Mouse (Mus musculus) limb, embryonic 14.5 days (tissue): Measurements from ENCODE around the gene 0610010K14Rik. TPM values are rescaled to one million over a fixed set of nuclear protein-coding genes. Genes with fewer than 3 reads are reported as not detected.

Experiments
- ATAC-seq: fragments of 200-750 bp; cut with Nextera tagmentation; 2 replicates; pipeline ENCODE4 v1.8.0; 2017; ENCODE audit warnings: low read depth, moderate number of reproducible peaks, moderate TSS enrichment; ENCODE audit not compliant: low FRiP score
- DNase-seq: peaks from one replicate; pipeline ENCODE4 v3.0.0-alpha.2; 2015; ENCODE audit warnings: low spot score
- H3K27ac ChIP-seq: fragments of 300-500 bp; sonication (generic); replicated peaks from 2 replicates; pipeline ENCODE4 v1.5.1; 2014; ENCODE audit warnings: low read depth, mild to moderate bottlenecking, low read length, moderate library complexity, mixed read lengths
- H3K27me3 ChIP-seq: fragments of 300-500 bp; sonication (generic); 2 replicates; pipeline ENCODE4 v1.6.1; 2014; ENCODE audit warnings: low read length, mixed read lengths; ENCODE audit not compliant: control insufficient read depth, insufficient read depth
- H3K36me3 ChIP-seq: fragments of 300-500 bp; sonication (generic); 2 replicates; pipeline ENCODE4 v1.6.1; 2014; ENCODE audit warnings: mild to moderate bottlenecking, low read length, moderate library complexity, mixed read lengths; ENCODE audit not compliant: control insufficient read depth, insufficient read depth
- H3K4me1 ChIP-seq: fragments of 300-500 bp; sonication (generic); 2 replicates; pipeline ENCODE4 v1.6.1; 2014; ENCODE audit warnings: antibody characterized with exemption, low read length, mixed read lengths; ENCODE audit not compliant: control insufficient read depth, insufficient read depth
- H3K4me2 ChIP-seq: fragments of 300-500 bp; sonication (generic); replicated peaks from 2 replicates; pipeline ENCODE4 v1.6.1; 2014; ENCODE audit warnings: low read depth, mild to moderate bottlenecking, low read length, moderate library complexity; ENCODE audit not compliant: severe bottlenecking
- H3K4me3 ChIP-seq: fragments of 300-500 bp; sonication (generic); replicated peaks from 2 replicates; pipeline ENCODE4 v1.5.1; 2014; ENCODE audit warnings: low read length
- H3K9ac ChIP-seq: fragments of 300-500 bp; sonication (generic); 2 replicates; pipeline ENCODE4 v1.6.1; 2014; ENCODE audit warnings: mild to moderate bottlenecking, low read depth, low read length, moderate library complexity; ENCODE audit not compliant: severe bottlenecking
- H3K9me3 ChIP-seq: fragments of 300-500 bp; sonication (generic); 2 replicates; pipeline ENCODE4 v1.6.1; 2016; ENCODE audit warnings: low read length; ENCODE audit not compliant: control insufficient read depth
- POLR2A ChIP-seq: fragments of 200-500 bp; IDR thresholded peaks from 2 replicates; pipeline ENCODE4 v1.8.0; 2012; ENCODE audit warnings: inconsistent platforms, mild to moderate bottlenecking, moderate library complexity, borderline replicate concordance; ENCODE audit not compliant: insufficient read depth, insufficient read length; ENCODE audit errors: extremely low read depth
- whole genome bisulfite sequencing: fragments of 180-500 bp; shearing (Covaris S2); extraction: QIAGEN DNeasy Blood & Tissue Kit; methylation state at CpG from one replicate; pipeline ENCODE4 v1.1.7; 2014; 5-methylcytosine and 5-hydroxymethylcytosine counted together
- polyA plus RNA-seq, 2 experiments: library from polyadenylated mRNA; depleted of rRNA in 1 of 2; stranded (reverse) in 1 of 2; unstranded in 1 of 2; fragments of >200 nt; fragmentation: Nextera tagmentation in 1 of 2; extraction: Ambion mirVana in 1 of 2; gene quantifications; 2 replicates each; pipeline versions ENCODE4 v1.2.1 to v1.2.3; 2012 to 2014

The 0610010K14Rik gene
- polyA plus RNA-seq, 2 experiments = 171 to 178 TPM

DNA sequence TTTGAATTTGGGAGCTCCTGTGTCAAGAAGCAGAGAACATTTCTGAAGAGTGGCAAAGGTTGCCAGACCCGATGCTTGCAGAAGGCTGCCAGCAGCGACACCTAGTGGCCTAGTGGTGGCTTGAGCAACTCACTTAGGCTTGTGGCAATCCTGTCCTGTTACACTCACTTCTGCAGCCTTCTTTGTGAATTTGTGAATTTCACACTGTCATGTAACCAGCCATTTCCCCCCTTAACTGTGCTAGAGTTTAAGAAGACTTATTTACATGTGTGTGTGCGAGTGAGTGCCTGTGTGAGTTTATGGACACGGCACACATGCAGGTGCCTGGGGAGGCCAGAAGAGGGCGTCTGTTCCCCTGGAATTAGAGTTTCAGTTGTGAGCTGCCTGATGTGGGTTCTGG lies 36.0 kb downstream of the 0610010K14Rik start:
- H3K4me1 ChIP-seq = no peaks in the 10 kb centered on the region
- H3K9me3 ChIP-seq = no peaks in the 10 kb centered on the region
- TF ChIP-seq POLR2A = no peak
- no peak overlapping the region for H3K4me3 ChIP-seq
- ATAC-seq (no peak), DNase-seq (peak; percentile 92)
- WGBS = 34% methylated on average over 5 of the region's 5 CpGs
- H3K27ac ChIP-seq = no peak overlapping the region
- H3K4me2 ChIP-seq = no peak overlapping the region
- H3K27me3 ChIP-seq = no peaks in the 10 kb centered on the region
- no peaks in the 10 kb centered on the region for H3K36me3 ChIP-seq
- no peak overlapping the region for H3K9ac ChIP-seq

- no peak for TF ChIP-seq POLR2A
- 84% methylated on average over 5 of the region's 5 CpGs for WGBS
- Histone ChIP-seq H3K27ac (no peak overlapping the region), H3K4me2 (no peak overlapping the region), H3K4me3 (no peak overlapping the region), H3K9ac (no peak overlapping the region), H3K27me3 (no peaks in the 10 kb centered on the region), H3K36me3 (no peaks in the 10 kb centered on the region), H3K9me3 (no peaks in the 10 kb centered on the region), H3K4me1 (no peaks in the 10 kb centered on the region)
- ATAC-seq = no peak
- DNase-seq = no peak
Measured at GRCm38 (mm10) chr11:70200036-70200608, 37.6 kb downstream of the 0610010K14Rik start.

DNA sequence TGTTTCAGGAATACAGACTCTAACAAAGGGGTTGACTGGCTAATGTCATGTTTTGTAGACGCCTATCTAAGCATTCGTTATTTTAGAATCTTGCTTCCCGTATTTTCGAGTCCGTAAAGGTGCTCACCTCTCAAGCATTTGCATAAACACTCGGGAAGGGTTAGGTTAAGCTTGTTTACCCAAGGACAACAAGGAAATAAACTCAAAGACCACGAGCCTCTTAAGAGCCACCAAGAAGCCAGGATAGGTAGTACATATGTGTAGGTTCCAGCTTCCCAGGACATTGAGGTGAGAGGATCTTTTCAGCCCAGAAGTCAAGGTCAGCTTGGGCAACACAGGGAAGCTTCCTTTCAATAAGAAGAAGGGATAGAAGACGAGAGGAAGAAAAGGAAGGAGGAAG lies 38.6 kb downstream of the 0610010K14Rik start:
- no peak overlapping the region for H3K9ac ChIP-seq
- no peak for TF ChIP-seq POLR2A
- no peaks in the 10 kb centered on the region for H3K36me3 ChIP-seq
- no peak overlapping the region for H3K4me3 ChIP-seq
- ATAC-seq = no peak
- H3K27ac ChIP-seq = no peak overlapping the region
- no peak for DNase-seq
- no peaks in the 10 kb centered on the region for H3K9me3 ChIP-seq
- H3K4me1 ChIP-seq = no peaks in the 10 kb centered on the region
- no peak overlapping the region for H3K4me2 ChIP-seq
- WGBS = 81% methylated on average over 8 of the region's 8 CpGs
- no peaks in the 10 kb centered on the region for H3K27me3 ChIP-seq

DNA sequence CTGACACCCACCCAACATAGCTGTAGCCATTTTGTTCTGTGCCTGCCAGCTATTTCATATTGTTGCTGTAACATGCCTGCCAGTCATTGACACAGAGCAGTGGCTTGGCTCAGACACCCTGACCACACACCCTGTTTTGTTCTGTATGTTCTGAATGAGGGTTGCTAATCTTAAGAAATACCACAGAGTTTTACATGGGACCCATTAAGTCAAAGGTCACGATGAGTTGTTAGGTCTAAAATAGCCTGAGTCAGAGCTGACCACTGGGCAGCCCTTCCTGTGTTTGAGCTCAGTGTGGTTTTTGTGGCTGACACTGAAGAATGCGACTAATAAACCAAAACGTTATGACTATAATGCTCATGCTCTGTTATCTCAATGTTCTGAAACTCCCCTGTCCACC lies 39.4 kb downstream of the 0610010K14Rik start:
- Histone ChIP-seq H3K4me2 (no peak overlapping the region), H3K9me3 (no peaks in the 10 kb centered on the region), H3K27ac (no peak overlapping the region), H3K27me3 (no peaks in the 10 kb centered on the region), H3K4me3 (no peak overlapping the region), H3K9ac (no peak overlapping the region), H3K4me1 (peaks cover 7% of the 10 kb centered on the region), H3K36me3 (no peaks in the 10 kb centered on the region)
- DNase-seq (no peak), ATAC-seq (no peak)
- no peak for TF ChIP-seq POLR2A
- WGBS = 80% methylated on average over 3 of the region's 3 CpGs

DNA sequence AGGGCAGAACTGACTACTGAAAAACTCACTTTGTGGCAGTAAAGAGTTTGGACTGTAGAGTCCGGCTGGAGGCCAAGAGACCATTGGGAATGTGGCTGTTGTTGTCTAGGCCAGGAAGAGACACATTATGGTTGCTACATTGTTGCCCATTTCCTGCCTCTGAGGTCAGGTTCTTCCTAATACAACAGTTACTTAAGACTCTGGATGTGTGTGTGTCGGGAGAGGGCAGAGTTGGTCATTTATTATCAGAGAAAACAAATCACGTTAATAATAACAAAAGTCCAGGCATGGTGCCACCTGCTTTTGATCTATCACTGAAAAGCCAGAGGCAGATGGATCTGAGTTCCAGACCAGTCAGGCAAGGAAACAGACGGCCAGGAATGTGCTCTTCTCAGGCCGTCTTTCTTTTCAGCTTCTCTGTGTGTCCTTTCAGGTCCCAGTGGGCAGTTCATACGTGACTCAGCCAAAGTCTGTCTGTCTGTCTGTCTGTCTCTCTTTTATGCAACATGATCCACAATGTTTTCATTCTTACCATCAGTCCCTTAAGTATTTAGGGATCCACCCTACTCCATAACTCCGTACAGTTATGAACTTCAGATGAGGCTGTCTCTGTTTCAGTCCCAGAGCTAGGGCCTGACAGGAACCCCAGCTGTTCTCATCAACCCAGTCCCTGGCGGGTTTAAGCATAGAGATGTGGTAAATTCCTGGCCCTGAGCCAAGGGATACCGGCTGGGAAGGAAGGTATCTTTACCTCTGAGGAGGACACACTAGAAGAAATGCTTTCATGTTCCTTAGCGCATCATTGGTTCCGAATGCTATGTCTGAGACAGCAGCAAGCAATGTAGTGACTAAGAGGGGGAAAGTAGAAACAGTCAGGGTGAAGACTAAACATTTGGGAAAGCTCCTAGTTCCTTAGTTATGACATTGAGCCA lies 44.1 kb downstream of the 0610010K14Rik start:
- Histone ChIP-seq H3K36me3 (no peaks in the 10 kb centered on the region), H3K4me3 (no peak overlapping the region), H3K27ac (no peak overlapping the region), H3K9me3 (no peaks in the 10 kb centered on the region), H3K4me2 (no peak overlapping the region), H3K27me3 (no peaks in the 10 kb centered on the region), H3K9ac (no peak overlapping the region), H3K4me1 (peaks cover 8% of the 10 kb centered on the region)
- 49% methylated on average over 11 of the region's 11 CpGs for WGBS
- no peak for TF ChIP-seq POLR2A
- ATAC-seq = no peak
- no peak for DNase-seq
